Comparison of ENCODE assay signal across 8 mouse cellular contexts in the genomic region with DNA sequence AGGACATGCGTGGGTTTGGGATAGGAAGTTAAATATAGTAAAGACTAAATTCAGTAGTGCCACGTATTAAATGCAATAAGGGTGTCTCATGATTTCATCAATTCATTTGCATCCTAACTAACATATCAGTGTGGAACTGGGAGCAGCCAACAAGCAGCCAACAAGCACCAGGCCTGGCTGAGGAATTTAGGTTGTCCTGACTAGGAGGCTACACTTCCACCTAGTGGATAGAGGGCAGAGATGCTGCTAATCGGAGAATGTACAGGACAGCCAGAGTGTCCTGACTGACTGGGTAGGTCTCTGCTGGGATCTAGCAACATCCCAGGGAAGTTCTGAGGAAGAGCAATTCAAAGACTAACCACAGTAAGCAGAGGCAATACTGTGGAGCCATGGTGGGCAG.
DNase-seq lines count a peak whose midpoint lies in the region; ATAC-seq and TF ChIP-seq lines count a peak whose summit lies in the region.

No protein-coding gene starts in this region.

- H3K27me3 ChIP-seq in liver, postnatal 0 days (ENCODE audit: insufficient read depth, low read length), result no peaks in the 10 kb centered on the region

- H3K36me3 ChIP-seq in liver, postnatal 0 days (replicated peaks; ENCODE audit: insufficient read depth, low read length), result peaks cover 15% of the 10 kb centered on the region

- no peaks in the 10 kb centered on the region for H3K9me3 ChIP-seq in liver, postnatal 0 days (ENCODE audit: low read length)

- no peaks in the 10 kb centered on the region for H3K4me1 ChIP-seq in liver, postnatal 0 days (ENCODE audit: insufficient read depth)

- no peak overlapping the region for H3K4me2 ChIP-seq in liver, postnatal 0 days (ENCODE audit: low read depth, low read length)

- intact Hi-C loops in gastrocnemius, postnatal 14 days (cut with DNase I; ENCODE audit: low total_unique reads), result loop anchor here (5.0 kb wide), 2 partner anchors 78 to 233 kb away; no protein-coding TSS in a partner anchor

- DNase-seq in gastrocnemius, postnatal 14 days, result peak; percentile 21
- DNase-seq in gastrocnemius, postnatal 10 days, result no peak
- DNase-seq in liver, postnatal 0 days, result no peak
- no peak for DNase-seq in liver
- peak; percentile 50 to 61 for DNase-seq in cerebellum, adult 18-20 months
- peak; percentile 39 for DNase-seq in mesoderm, embryonic 11.5 days (ENCODE audit: low read depth, low spot score)
- no peak for DNase-seq in urinary bladder, postnatal 25 days (ENCODE audit: low spot score)
- no peak for DNase-seq in right cerebral cortex, adult 2 months (ENCODE audit: low spot score in 2 of 2)

- H3K27ac ChIP-seq in liver, postnatal 0 days (ENCODE audit: low read depth), result no peak overlapping the region

- no peak for ATAC-seq in liver, postnatal 0 days

- TF ChIP-seq EP300 in liver, postnatal 0 days (IDR thresholded peaks at IDR 0.05; ENCODE audit: low read depth), result no peak

- 59% methylated on average over 3 of the region's 3 CpGs for WGBS in liver, postnatal 0 days (ENCODE audit: insufficient replicate concordance)

- no peak overlapping the region for H3K9ac ChIP-seq in liver, postnatal 0 days (replicated peaks)

- TF ChIP-seq CTCF in liver, postnatal 0 days (IDR thresholded peaks at IDR 0.05; ENCODE audit: low read depth), result peak; percentile 70

- H3K4me3 ChIP-seq in liver, postnatal 0 days (ENCODE audit: low read depth, low read length), result no peak overlapping the region

Comparison
In these comparisons a context has a peak if more than half of its experiments do, and no peak if none do; other contexts are left out.
1. DNase-seq: peak in gastrocnemius, postnatal 14 days (single experiment), cerebellum, adult 18-20 months (2 of 2) and mesoderm, embryonic 11.5 days (single experiment); none in gastrocnemius, postnatal 10 days (single experiment), liver, postnatal 0 days (single experiment), liver (single experiment), urinary bladder, postnatal 25 days (single experiment) and right cerebral cortex, adult 2 months (0 of 2).